Mouse (Mus musculus) liver, embryonic 11.5 days (tissue): ENCODE data around the gene Rpl37. TPM values are rescaled to one million over a fixed set of nuclear protein-coding genes. Genes with fewer than 3 reads are reported as not detected.

Source experiments
- ATAC-seq: fragments of 200-750 bp; cut with Nextera tagmentation; replicated peaks from 2 replicates; pipeline ENCODE4 v1.8.0; 2017; ENCODE audit warnings: moderate number of reproducible peaks, mild to moderate bottlenecking, moderate TSS enrichment, moderate library complexity; ENCODE audit not compliant: low FRiP score
- DNase-seq: peaks from one replicate; pipeline ENCODE4 v3.0.0-alpha.2; 2017; ENCODE audit warnings: low spot score
- H3K27ac ChIP-seq: fragments of 300-500 bp; sonication (generic); 2 replicates; pipeline ENCODE4 v1.5.1; 2014; ENCODE audit warnings: mild to moderate bottlenecking, low read depth, low read length, control low read depth
- H3K27me3 ChIP-seq: fragments of 300-500 bp; sonication (generic); replicated peaks from 2 replicates; pipeline ENCODE4 v1.6.1; 2014; ENCODE audit warnings: low read length, mixed read lengths; ENCODE audit not compliant: control insufficient read depth, insufficient read depth
- H3K36me3 ChIP-seq: fragments of 300-500 bp; sonication (generic); 2 replicates; pipeline ENCODE4 v1.6.1; 2014; ENCODE audit warnings: mild to moderate bottlenecking, low read length, moderate library complexity, mixed read lengths; ENCODE audit not compliant: control insufficient read depth, insufficient read depth
- H3K4me1 ChIP-seq: fragments of 300-500 bp; sonication (generic); replicated peaks from 2 replicates; pipeline ENCODE4 v1.6.1; 2014; ENCODE audit warnings: low read length, mixed read lengths; ENCODE audit not compliant: control insufficient read depth, insufficient read depth
- H3K4me2 ChIP-seq: fragments of 300-500 bp; sonication (generic); 2 replicates; pipeline ENCODE4 v1.6.1; 2014; ENCODE audit warnings: mild to moderate bottlenecking, control low read depth, moderate library complexity
- H3K4me3 ChIP-seq: fragments of 300-500 bp; sonication (generic); 2 replicates; pipeline ENCODE4 v1.5.1; 2014; ENCODE audit warnings: low read depth, low read length, control low read depth
- H3K9ac ChIP-seq: fragments of 300-500 bp; sonication (generic); 2 replicates; pipeline ENCODE4 v1.6.1; 2014; ENCODE audit warnings: low read depth, low read length, control low read depth
- H3K9me3 ChIP-seq: fragments of 300-500 bp; sonication (generic); 2 replicates; pipeline ENCODE4 v1.6.1; 2016; ENCODE audit warnings: low read length, inconsistent platforms, mixed read lengths; ENCODE audit not compliant: control insufficient read depth
- WGBS: fragments of 180-500 bp; shearing (Covaris S2); extraction: QIAGEN DNeasy Blood & Tissue Kit; methylation state at CpG from one replicate; pipeline ENCODE4 v1.1.7; 2014; 5-methylcytosine and 5-hydroxymethylcytosine counted together
- polyA plus RNA-seq: library from polyadenylated mRNA; unstranded; fragments of >200 nt; fragmentation: Nextera tagmentation; extraction: Ambion mirVana; gene quantifications from 2 replicates; pipeline ENCODE4 v1.2.1, GENCODE M21; 2014

The Rpl37 gene
- polyA plus RNA-seq, 1 experiment from 2014 or later, result 826 TPM

DNA sequence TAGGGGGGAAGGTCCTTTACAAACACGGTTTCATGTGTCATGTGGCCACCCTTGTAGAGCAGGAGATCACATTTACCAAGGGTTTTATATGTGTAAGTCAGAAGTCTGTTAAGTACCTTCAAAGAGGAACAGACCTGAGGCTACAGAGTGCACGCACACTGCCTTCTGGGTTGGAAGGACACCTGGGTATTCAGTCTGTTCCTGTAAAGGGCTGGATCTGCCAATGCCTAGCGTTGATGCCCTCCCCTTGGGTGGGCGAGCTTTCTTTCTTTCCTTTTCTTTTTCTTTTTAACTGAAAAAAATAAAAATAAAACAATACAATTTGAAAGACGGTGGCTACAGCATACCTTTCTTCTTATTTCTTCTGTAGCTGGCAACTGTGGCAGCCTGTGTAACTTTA, 38.6 kb downstream of the Rpl37 start:
- ATAC-seq (no peak), DNase-seq (no peak)
- H3K27ac ChIP-seq, result peak overlapping the region; percentile 19
- peaks cover 10% of the 10 kb centered on the region for H3K4me1 ChIP-seq
- no peaks in the 10 kb centered on the region; the same call in 1 of the 2 replicates for H3K36me3 ChIP-seq
- no peaks in the 10 kb centered on the region for H3K9me3 ChIP-seq
- peak overlapping the region; percentile 15 for H3K4me2 ChIP-seq
- 78% methylated on average over 5 of the region's 5 CpGs for WGBS
- H3K9ac ChIP-seq, result no peak overlapping the region
- no peak overlapping the region for H3K4me3 ChIP-seq
- no peaks in the 10 kb centered on the region for H3K27me3 ChIP-seq

DNA sequence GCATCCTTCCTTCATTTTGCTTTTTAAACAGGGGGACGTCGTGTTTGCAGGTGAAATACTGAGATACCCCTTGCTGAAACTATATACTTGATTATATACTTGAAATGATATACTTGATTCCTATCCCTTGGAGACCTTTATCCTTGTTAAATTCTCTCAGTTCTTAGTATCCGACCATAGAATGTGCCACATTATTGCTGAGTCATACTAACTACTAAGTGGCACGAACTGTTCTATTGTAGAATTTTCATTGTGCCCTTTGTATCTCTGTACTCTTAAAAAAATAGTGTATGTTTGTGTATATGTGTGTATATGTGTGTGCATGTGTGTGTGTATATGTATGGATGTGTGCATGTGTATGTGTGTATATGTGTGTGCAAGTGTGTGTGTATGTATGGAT, 39.9 kb downstream of the Rpl37 start:
- Histone ChIP-seq H3K9ac (no peak overlapping the region), H3K9me3 (no peaks in the 10 kb centered on the region), H3K4me1 (peaks cover 10% of the 10 kb centered on the region), H3K27me3 (no peaks in the 10 kb centered on the region), H3K27ac (no peak overlapping the region), H3K36me3 (no peaks in the 10 kb centered on the region; the same call in 1 of the 2 replicates), H3K4me3 (no peak overlapping the region), H3K4me2 (no peak overlapping the region)
- 81% methylated on average over 4 of the region's 4 CpGs for WGBS
- no peak; the same call in 1 of the 2 replicates for ATAC-seq
- DNase-seq, result no peak

DNA sequence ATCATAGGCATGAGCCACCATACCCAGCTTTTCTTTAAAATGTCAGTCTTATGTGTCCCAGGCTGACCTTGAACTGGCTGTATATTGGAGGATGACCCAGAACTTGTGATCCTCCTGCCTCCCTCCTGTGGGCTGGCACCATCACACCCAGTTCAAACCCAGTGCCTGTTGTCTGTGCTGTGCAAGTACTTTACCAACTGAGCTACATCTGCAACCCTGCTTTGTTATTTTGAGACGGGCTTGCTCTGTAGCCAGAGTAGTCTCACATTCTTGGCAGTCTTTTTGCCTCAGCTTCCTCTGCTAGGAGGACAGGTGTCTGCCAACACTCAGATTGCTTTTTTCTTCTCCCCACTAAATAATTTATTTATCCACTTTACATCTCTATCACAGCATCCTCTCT, 40.9 kb downstream of the Rpl37 start:
- Histone ChIP-seq H3K27me3 (no peaks in the 10 kb centered on the region), H3K9ac (no peak overlapping the region), H3K4me3 (no peak overlapping the region), H3K27ac (no peak overlapping the region), H3K4me2 (no peak overlapping the region), H3K36me3 (no peaks in the 10 kb centered on the region; the same call in 1 of the 2 replicates), H3K9me3 (no peaks in the 10 kb centered on the region), H3K4me1 (peaks cover 10% of the 10 kb centered on the region)
- 83% methylated on average over 1 of the region's 1 CpGs for WGBS
- ATAC-seq (no peak), DNase-seq (no peak)

DNA sequence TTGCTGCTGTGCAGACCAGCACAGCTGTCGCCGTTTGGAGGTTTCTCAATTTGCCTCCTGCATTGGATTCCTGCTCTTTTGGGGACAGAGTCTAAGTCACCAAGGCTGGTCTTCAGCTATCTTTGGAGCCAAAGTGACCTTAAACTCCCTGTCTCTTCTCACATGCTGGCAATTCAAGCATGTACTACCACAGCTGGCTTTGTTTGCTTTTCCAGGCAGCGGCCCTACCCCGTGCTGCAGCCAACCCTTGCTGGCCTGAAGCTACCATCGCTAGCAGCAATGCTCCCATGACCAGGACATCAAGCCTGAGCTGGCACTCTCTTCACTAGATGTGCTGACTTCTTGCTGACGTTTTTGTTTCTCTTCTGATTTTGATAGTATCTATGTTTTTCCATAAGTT, 42.4 kb downstream of the Rpl37 start:
- 72% methylated on average over 6 of the region's 6 CpGs for WGBS
- H3K4me2 ChIP-seq, result no peak overlapping the region
- H3K4me3 ChIP-seq, result no peak overlapping the region
- H3K9me3 ChIP-seq, result no peaks in the 10 kb centered on the region
- DNase-seq, result no peak
- no peak overlapping the region; the same call in 1 of the 2 replicates for H3K27ac ChIP-seq
- ATAC-seq, result 0 out of 2 replicates have a peak, but pooled peaks have one; percentile 15
- H3K36me3 ChIP-seq, result peaks cover 2% of the 10 kb centered on the region
- no peaks in the 10 kb centered on the region for H3K27me3 ChIP-seq
- H3K9ac ChIP-seq, result no peak overlapping the region
- H3K4me1 ChIP-seq, result peaks cover 9% of the 10 kb centered on the region

DNA sequence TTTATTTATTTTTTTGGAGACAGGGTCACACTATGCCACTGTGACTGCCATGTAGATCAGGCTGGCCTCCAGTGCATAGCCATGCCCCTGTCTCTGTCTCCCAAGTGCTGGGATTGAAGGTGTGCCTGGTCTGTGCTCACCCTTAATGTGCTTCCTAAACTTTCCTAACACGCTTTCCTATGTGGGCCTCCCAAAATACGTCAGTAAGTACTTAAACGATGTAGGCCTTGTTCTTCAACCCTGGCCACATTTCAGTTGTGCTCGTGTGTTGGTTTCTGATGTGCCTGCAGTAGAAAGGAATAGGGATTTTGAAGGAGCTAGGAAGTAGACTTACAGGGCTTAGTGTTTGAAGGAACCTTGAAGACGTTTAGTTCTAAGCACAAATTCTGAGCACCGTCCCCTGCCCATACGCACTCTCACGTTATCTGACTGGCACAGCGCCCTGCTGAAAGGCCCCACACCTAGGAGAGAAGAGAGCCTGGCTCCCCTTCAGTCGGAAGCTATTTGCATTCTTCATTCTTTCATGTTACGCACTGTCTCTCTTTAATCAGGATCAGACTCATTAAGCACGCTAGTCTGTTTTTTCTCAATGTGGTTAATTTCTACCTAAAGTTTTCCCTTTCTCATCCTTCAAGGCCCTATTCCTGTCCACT, 48.8 kb downstream of the Rpl37 start:
- H3K27me3 ChIP-seq, result no peaks in the 10 kb centered on the region
- ATAC-seq, result no peak
- H3K4me1 ChIP-seq, result no peaks in the 10 kb centered on the region
- H3K9ac ChIP-seq, result no peak overlapping the region
- WGBS, result 89% methylated on average over 12 of the region's 12 CpGs
- no peaks in the 10 kb centered on the region for H3K9me3 ChIP-seq
- no peak overlapping the region for H3K4me2 ChIP-seq
- no peak overlapping the region for H3K4me3 ChIP-seq
- no peak for DNase-seq
- H3K36me3 ChIP-seq, result peaks cover 22% of the 10 kb centered on the region
- no peak overlapping the region for H3K27ac ChIP-seq

Other genes with a start within 250 kb of the Rpl37 start
- gene Mroh2b, start 217.9 kb upstream of the Rpl37 start, polyA plus RNA-seq, result not detected in 2 replicates
- gene C7, start 52.9 kb upstream of the Rpl37 start, polyA plus RNA-seq, result 0.08 and 0.10 TPM in 2 replicates
- gene Card6, start 8.1 kb upstream of the Rpl37 start, polyA plus RNA-seq, result 1.3 and 1.4 TPM in 2 replicates
- 36.2 and 39.3 TPM in 2 replicates for gene Prkaa1, start 27.2 kb downstream of the Rpl37 start, polyA plus RNA-seq
- 29.2 and 32.3 TPM in 2 replicates for gene Ttc33, start 68.9 kb downstream of the Rpl37 start, polyA plus RNA-seq
- gene Ptger4, start 127.5 kb downstream of the Rpl37 start, polyA plus RNA-seq, result 5.1 and 5.8 TPM in 2 replicates